Mouse (Mus musculus) heart, embryonic 15.5 days (tissue): ENCODE measurements at regions not wholly inside any gene's neighbourhood (a gene's known extent, or its start where the extent isn't known, plus 50 kb on each side); places are given as distances from the start of the nearest gene placed in this dataset.

Experiments used
- ATAC-seq: fragments of 200-750 bp; cut with Nextera tagmentation; replicated peaks from 2 replicates; pipeline ENCODE4 v1.8.0; 2017; ENCODE audit warnings: low read depth, moderate TSS enrichment; ENCODE audit not compliant: insufficient number of reproducible peaks, insufficient read depth, low FRiP score
- H3K27ac ChIP-seq: fragments of 300-500 bp; sonication (generic); 2 replicates; pipeline ENCODE4 v1.5.1; 2015; ENCODE audit warnings: mild to moderate bottlenecking, inconsistent platforms
- H3K27me3 ChIP-seq: fragments of 300-500 bp; sonication (generic); 2 replicates; pipeline ENCODE4 v1.6.1; 2015; ENCODE audit warnings: inconsistent platforms
- H3K36me3 ChIP-seq: fragments of 300-500 bp; sonication (generic); 2 replicates; pipeline ENCODE4 v1.6.1; 2015; ENCODE audit warnings: mild to moderate bottlenecking, inconsistent platforms
- H3K4me1 ChIP-seq: fragments of 300-500 bp; sonication (generic); replicated peaks from 2 replicates; pipeline ENCODE4 v1.6.1; 2015; ENCODE audit warnings: inconsistent platforms
- H3K4me2 ChIP-seq: fragments of 300-500 bp; sonication (generic); 2 replicates; pipeline ENCODE4 v1.6.1; 2015; ENCODE audit warnings: inconsistent platforms, mild to moderate bottlenecking, moderate library complexity
- H3K4me3 ChIP-seq: fragments of 300-500 bp; sonication (generic); 2 replicates; pipeline ENCODE4 v1.5.1; 2015; ENCODE audit warnings: mild to moderate bottlenecking, inconsistent platforms
- H3K9ac ChIP-seq: fragments of 300-500 bp; sonication (generic); 2 replicates; pipeline ENCODE4 v1.6.1; 2015; ENCODE audit warnings: mild to moderate bottlenecking, inconsistent platforms
- H3K9me3 ChIP-seq: fragments of 300-500 bp; sonication (generic); replicated peaks from 2 replicates; pipeline ENCODE4 v1.6.1; 2016; ENCODE audit warnings: inconsistent platforms
- WGBS: fragments of 180-500 bp; shearing (Covaris S2); methylation state at CpG from one replicate; pipeline ENCODE4 v1.1.7; 2015; ENCODE audit warnings: mixed read lengths; 5-methylcytosine and 5-hydroxymethylcytosine counted together

DNA sequence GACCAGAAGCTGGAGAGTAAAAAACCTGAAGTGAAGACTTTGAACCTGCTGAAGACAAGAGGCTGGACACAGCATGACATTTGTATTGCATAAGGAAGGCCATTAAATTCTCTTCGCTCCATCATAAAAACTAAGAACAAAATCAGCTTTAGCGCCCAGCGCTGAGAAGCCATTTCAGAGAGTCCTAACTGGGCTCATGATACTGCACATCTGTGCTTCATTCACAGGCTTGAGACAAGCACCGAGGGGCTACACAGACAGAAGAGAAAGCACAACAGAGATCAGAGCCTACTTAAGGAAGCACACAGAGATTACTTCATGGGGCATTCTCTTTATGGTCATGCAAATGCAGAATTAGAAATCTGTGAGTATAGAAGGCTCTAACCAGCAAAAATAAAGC lies 338.2 kb upstream of the G2e3 start:
- H3K4me3 ChIP-seq: no peak overlapping the region
- no peak overlapping the region for H3K27ac ChIP-seq
- H3K4me2 ChIP-seq: no peak overlapping the region
- no peaks in the 10 kb centered on the region for H3K4me1 ChIP-seq
- H3K36me3 ChIP-seq: no peaks in the 10 kb centered on the region
- no peaks in the 10 kb centered on the region for H3K9me3 ChIP-seq
- WGBS: 89% methylated on average over 4 of the region's 4 CpGs
- H3K27me3 ChIP-seq: no peaks in the 10 kb centered on the region
- ATAC-seq: no peak
- no peak overlapping the region for H3K9ac ChIP-seq

DNA sequence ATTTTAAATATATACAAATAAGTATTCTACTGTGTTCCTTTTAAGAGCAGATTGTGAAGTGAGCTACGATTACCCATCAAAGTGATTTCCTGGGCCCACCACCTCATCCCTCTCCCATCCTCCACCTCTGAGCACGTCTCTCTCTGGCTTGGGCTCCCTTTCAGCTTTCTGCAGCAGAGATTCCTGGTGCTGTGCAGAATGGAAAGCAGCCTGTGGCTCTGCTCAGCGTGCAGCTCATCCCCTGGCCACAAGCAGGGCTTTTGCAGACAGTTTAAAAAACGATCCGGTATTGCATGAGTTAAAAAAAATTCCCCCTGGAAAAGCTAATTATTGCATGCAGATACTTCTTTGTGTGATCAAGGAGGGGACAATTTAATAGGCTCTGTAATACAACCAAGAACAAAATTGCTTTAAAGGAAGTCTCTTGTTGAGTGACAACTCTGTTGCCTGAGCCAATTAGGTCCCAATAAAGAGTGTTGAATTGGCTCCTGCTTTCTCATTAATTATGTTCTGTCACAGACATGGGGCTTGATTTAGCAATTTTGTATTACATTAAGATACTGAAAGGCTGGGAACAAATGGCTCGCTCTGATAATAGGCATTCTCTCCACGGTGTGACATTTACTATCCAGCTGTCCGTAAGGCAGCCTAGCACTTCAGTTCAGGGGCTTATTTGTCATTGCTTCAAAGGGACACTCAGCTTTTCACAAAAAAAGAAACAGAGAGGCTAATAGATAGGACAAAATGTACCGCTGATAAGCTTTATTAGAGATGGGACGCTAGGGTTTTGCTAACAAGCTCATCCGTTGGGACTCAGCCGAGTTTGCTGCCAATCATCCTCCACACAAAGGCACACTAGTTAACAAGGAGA lies 345.9 kb upstream of the G2e3 start:
- ATAC-seq: no peak
- H3K4me3 ChIP-seq: no peak overlapping the region
- 26% methylated on average over 12 of the region's 12 CpGs for WGBS
- peak overlapping the region; percentile 15; the same call in 1 of the 2 replicates for H3K4me2 ChIP-seq
- no peak overlapping the region for H3K9ac ChIP-seq
- no peak overlapping the region for H3K27ac ChIP-seq
- H3K27me3 ChIP-seq: no peaks in the 10 kb centered on the region
- H3K36me3 ChIP-seq: no peaks in the 10 kb centered on the region
- H3K4me1 ChIP-seq: peaks cover 2% of the 10 kb centered on the region; the same call in 1 of the 2 replicates
- no peaks in the 10 kb centered on the region for H3K9me3 ChIP-seq

DNA sequence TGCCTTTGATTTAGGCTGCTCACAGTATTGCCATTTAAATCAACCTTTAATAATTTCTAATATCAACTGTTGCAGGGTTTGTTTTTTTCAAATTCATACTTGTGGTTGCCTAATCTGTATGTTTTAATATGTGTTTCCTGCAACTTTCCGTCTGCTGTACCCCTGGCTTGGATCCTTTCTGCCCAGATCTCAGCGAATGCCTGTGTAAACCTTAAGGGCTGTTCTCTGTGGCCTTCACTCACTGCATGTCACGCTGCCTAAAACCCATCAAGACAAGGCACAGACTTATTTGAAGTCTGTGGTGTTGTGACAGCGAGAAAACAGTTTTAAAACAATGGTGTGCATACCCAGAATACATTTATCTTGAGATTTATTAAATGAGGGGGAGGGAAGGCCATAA lies 346.8 kb upstream of the G2e3 start:
- Histone ChIP-seq H3K4me2 (no peak overlapping the region), H3K27me3 (no peaks in the 10 kb centered on the region), H3K4me3 (no peak overlapping the region), H3K36me3 (no peaks in the 10 kb centered on the region), H3K4me1 (peaks cover 2% of the 10 kb centered on the region; the same call in 1 of the 2 replicates), H3K27ac (no peak overlapping the region), H3K9me3 (no peaks in the 10 kb centered on the region), H3K9ac (no peak overlapping the region)
- 61% methylated on average over 4 of the region's 4 CpGs for WGBS
- no peak for ATAC-seq

- WGBS: 73% methylated on average over 18 of the region's 18 CpGs
- Histone ChIP-seq H3K4me3 (no peak overlapping the region), H3K4me2 (no peak overlapping the region)
Measured at GRCm38 (mm10) chr12:51000281-51001075, 347.4 kb upstream of the G2e3 start.

DNA sequence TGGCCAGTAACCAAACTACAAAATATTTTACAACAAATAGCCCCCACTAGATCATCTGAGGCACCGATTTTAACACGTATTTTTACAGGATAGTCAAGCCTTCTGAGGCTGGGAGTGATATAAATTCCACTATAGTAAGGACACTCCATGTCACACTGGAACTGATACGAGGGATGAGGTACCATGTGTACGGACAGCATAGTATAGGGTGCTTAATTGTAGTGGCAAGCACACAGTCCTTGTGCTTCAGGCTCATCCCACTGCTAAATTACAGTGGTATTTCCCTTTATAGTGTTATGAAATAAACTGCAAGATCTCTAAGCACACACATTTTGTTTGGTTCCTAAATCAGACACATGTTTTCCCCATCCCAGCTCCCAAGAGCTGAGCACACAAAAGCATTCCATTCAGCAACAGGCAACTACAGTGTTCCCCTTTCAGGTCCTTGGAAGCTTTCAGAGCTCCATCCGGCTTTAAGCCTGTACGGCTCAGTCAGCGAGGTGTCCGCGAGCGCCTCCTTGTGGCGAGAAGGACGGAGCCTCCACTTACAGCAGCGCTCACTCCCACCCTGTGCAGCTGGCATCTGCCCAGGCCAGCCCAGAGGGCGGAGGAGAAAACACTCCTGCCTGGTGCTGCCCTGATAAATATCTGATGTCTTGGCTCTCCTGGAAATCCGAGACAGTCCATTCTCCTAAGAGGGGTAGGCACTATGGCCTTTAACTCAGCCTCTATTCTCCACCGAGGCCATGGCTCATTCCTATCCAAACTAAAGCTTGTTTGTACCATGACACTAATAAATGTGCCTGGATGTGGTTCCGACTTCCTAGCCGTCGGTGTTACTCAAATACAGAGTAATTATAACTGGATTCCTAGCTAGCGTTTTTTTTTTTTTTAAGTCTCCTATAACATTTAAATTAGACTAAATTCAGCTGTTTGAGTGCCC lies 348.3 kb upstream of the G2e3 start:
- ATAC-seq: peak; percentile 84
- peaks cover 2% of the 10 kb centered on the region; the same call in 1 of the 2 replicates for H3K4me1 ChIP-seq
- 37% methylated on average over 20 of the region's 20 CpGs for WGBS
- H3K4me2 ChIP-seq: no peak overlapping the region
- no peak overlapping the region for H3K4me3 ChIP-seq
- H3K9ac ChIP-seq: no peak overlapping the region
- H3K27me3 ChIP-seq: no peaks in the 10 kb centered on the region
- H3K36me3 ChIP-seq: no peaks in the 10 kb centered on the region
- no peak overlapping the region for H3K27ac ChIP-seq
- H3K9me3 ChIP-seq: no peaks in the 10 kb centered on the region

More at GRCm38 (mm10) chr12:51000281-51001075, 347.4 kb upstream of the G2e3 start:
- Histone ChIP-seq H3K27ac (no peak overlapping the region), H3K9ac (no peak overlapping the region), H3K4me1 (peaks cover 2% of the 10 kb centered on the region; the same call in 1 of the 2 replicates), H3K9me3 (no peaks in the 10 kb centered on the region), H3K36me3 (no peaks in the 10 kb centered on the region), H3K27me3 (no peaks in the 10 kb centered on the region)
- ATAC-seq: no peak

DNA sequence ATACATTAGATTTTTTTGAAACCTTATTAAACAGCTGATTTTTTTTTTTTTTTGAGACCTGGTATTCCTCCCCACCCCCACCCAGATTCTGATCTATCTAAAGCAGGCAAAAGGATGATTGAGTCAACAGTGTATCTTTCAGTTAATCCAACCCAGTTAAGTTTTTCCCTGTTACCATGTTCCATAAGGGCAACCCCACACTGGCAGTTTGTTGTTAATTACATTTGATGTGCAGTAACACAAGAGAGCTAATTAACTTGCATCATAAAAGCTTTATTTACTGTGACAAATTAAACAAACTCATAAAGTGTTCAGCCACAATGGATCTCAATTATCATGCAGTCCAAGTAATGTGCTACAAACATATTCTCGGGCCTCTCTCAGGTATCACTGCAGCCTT lies 346.8 kb upstream of the Prkd1 start:
- no peak for ATAC-seq
- WGBS: 80% methylated on average over 1 of the region's 1 CpGs
- H3K27me3 ChIP-seq: no peaks in the 10 kb centered on the region
- H3K36me3 ChIP-seq: no peaks in the 10 kb centered on the region
- no peak overlapping the region for H3K4me3 ChIP-seq
- H3K9ac ChIP-seq: no peak overlapping the region
- H3K9me3 ChIP-seq: no peaks in the 10 kb centered on the region
- no peak overlapping the region for H3K27ac ChIP-seq
- H3K4me1 ChIP-seq: peaks cover 2% of the 10 kb centered on the region; the same call in 1 of the 2 replicates
- H3K4me2 ChIP-seq: no peak overlapping the region

DNA sequence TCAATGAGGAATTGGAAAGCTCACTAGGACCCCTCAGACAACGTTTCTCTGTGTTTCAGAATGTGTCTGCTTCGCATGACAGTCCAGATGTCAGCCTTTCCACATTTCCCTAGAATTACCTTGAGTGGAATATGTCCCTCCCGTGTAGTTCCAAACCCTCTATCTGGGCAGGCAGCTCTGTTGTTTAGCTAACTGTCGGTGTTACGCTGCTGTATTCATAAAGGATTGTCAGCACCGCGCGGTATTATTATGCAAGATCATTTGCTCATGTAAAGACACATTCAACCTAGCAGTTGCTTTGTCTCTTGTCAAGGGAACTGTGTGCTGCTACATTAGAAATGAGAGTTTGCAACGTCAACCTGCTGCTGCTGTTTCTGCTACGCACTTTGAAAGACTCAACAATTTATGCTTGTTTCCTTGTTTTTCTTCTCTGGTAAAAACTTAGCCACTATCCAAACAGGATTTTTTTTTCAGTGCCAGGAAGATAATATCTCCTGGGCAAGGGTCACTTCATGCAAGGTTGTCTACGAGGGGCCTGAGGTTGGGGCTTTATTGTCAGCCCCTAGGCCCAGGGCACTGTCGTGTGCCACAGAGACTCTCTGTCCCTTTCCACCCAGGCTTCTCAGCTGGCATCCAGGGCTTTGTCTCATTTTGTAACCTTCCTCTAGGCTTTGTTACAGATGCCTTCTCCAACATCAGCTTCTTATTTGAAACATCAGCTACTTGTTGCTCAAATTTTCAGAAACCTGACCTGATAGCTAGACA lies 340.8 kb upstream of the Prkd1 start:
- Histone ChIP-seq H3K27ac (no peak overlapping the region), H3K9ac (no peak overlapping the region), H3K4me1 (no peaks in the 10 kb centered on the region), H3K36me3 (no peaks in the 10 kb centered on the region), H3K4me2 (no peak overlapping the region), H3K4me3 (no peak overlapping the region), H3K27me3 (no peaks in the 10 kb centered on the region), H3K9me3 (no peaks in the 10 kb centered on the region)
- ATAC-seq: no peak
- WGBS: 76% methylated on average over 12 of the region's 12 CpGs

- Histone ChIP-seq H3K9ac (no peak overlapping the region), H3K4me3 (no peak overlapping the region), H3K36me3 (no peaks in the 10 kb centered on the region), H3K27ac (no peak overlapping the region), H3K27me3 (no peaks in the 10 kb centered on the region), H3K4me1 (no peaks in the 10 kb centered on the region), H3K4me2 (no peak overlapping the region), H3K9me3 (no peaks in the 10 kb centered on the region)
- WGBS: 86% methylated on average over 5 of the region's 5 CpGs
- ATAC-seq: no peak
Measured at GRCm38 (mm10) chr12:50981318-50981717, 332.4 kb upstream of the Prkd1 start.

DNA sequence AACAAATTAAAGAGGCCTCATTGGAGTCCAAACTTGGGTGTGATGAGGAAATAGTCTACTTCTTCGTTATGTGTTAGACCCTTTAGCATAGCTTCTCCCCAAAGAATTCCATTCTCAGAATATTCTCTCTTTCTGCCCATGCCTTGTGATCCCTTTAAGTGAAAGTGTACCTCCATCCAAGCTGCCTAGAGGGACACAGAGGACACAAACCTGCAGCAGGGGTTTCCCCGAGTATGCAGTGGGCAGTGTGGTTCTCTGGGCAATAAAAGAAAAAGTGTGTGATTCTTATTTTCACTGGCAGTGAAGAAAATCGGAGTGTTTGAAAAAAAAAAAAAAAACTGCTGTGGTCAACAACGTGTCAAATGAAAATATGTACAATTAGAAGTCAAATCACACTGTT lies 331.9 kb upstream of the Prkd1 start:
- WGBS: 70% methylated on average over 4 of the region's 4 CpGs
- ATAC-seq: no peak
- Histone ChIP-seq H3K4me3 (no peak overlapping the region), H3K9me3 (no peaks in the 10 kb centered on the region), H3K27ac (no peak overlapping the region), H3K27me3 (no peaks in the 10 kb centered on the region), H3K9ac (no peak overlapping the region), H3K4me2 (no peak overlapping the region), H3K4me1 (no peaks in the 10 kb centered on the region), H3K36me3 (no peaks in the 10 kb centered on the region)

- H3K4me2 ChIP-seq: no peak overlapping the region
- ATAC-seq: no peak
- H3K36me3 ChIP-seq: no peaks in the 10 kb centered on the region
- H3K4me3 ChIP-seq: no peak overlapping the region
- H3K27me3 ChIP-seq: no peaks in the 10 kb centered on the region
- no peak overlapping the region for H3K9ac ChIP-seq
- WGBS: 93% methylated on average over 1 of the region's 1 CpGs
- no peaks in the 10 kb centered on the region for H3K4me1 ChIP-seq
- H3K27ac ChIP-seq: no peak overlapping the region
- no peaks in the 10 kb centered on the region for H3K9me3 ChIP-seq
Measured at GRCm38 (mm10) chr12:50970759-50971122, 321.8 kb upstream of the Prkd1 start.
